Mouse (Mus musculus) regulatory T cell (primary cell): ENCODE results near the gene Sptbn2.

Source experiments
- in situ Hi-C: fragments of 300-600 bp; cut with MboI, MseI; formaldehyde crosslinking; loops from one replicate; pipeline ENCODE4 v1.15.1; 2025; ENCODE audit warnings: high pct_unique_total_duplicates

The Sptbn2 gene

DNA sequence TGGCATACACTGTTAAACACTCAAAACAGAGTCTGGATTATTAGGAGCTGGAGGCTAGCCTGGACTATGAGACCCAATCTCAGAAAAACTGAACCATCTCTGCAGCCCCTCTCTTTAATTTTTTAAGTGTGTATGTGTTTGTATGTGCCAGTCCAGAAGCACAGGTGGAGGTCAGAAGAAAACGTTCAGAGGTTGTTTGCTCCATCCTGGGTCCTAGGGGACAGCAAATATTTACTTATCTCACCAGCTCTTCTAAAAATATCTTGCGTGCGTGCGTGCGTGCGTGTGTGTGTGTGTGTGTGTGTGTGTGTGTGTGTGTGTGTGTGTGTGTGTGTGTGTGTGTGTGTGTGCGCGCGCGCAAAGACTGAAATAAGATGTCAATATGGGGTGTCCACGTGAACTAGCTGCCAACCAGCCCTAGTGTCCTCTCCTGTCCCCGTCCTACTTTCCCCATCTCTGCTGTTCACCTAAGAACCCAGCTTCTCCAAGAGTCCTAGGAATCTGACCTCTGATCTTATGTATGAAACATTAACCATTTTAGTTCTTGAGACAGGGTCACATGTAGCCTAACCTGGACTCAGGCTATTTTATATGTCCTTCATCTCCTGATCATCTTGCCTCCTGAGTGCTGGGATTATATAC is 56.7 kb downstream of the Sptbn2 start:
- in situ Hi-C loops: no loop called here

GRCm38 (mm10) chr19:4772785-4773184 is 61.8 kb downstream of the Sptbn2 start:
- in situ Hi-C loops: no loop called here

- in situ Hi-C loops: no loop called here
These were observed 71.9 kb downstream of the Sptbn2 start for GRCm38 (mm10) chr19:4782891-4783290.

DNA sequence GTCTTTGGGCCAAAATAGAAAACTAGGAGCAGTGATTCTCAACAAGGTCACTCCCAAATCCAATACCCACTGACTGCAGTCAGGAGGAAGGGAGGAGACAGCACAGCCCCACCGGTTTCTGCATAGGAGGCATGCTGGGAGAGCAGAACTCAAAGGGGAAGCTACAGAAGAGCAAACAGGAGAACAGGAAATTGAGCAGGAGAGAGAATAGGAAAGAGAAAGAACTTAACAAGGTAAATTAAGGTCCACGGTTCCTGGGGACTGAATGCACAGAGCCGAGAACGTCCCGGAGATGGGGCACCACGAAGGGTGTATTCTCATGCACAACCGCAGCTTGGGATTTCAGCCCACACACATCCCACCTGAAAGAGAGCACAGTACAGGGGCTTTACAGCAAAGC is 74.2 kb downstream of the Sptbn2 start:
- in situ Hi-C loops: no loop called here

DNA sequence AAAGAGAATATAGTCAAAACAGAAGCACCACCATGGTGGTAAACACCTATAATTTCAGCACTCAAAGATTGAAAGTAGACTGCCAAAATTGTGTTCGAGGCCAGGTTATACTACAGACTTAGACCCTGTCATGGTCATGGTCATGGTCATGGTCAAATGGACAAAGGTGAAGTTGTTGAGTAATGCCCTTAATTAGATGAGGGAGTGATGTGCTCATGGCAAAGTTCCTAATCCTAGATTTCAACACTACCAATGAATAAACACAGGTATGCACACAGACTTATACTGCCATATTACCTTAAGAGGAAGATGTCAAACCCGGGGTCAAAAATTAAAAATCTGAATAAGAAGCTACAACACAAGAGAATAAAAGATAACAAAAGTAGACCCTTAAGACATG is 75.3 kb downstream of the Sptbn2 start:
- in situ Hi-C loops: no loop called here

GRCm38 (mm10) chr19:4793281-4793830 is 82.4 kb downstream of the Sptbn2 start:
- in situ Hi-C loops: loop anchor here (5.0 kb wide), 1 partner anchor 36 kb away; the partner anchor contains the start of gene Rbm4b

DNA sequence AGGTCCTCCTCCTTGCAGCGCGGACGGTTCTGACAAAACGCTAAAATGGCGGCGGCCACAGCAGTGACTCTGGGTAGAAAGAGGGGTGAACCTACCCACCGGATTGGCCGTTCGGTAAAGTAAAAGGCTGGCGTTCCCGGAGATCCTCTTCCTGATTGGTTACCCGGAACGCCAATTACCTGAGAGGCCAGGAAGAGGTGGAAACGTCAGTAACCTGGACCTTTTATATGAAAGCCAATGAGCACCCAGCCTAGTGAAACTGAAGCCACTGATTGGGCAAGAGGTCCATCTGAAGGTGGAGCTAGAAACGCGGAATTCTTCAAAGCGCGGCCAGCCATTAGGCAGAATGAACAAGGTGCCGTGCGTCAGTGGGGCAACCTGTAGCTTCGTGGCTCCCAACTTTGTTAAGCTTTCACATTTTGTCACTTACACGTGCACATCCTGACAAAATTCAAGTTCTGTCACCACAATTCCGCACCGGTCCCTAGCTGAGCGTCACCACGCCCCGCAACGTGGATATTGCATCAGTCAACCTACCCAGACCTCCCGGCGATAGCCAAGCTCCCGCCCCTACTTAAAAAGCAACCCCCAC is 83.0 kb downstream of the Sptbn2 start, which contains the start of gene Rbm4:
Gene Rbm4 (minus strand): TSS at position 71 of the 592 bp plus-strand sequence.
- in situ Hi-C loops: loop anchor here (5.0 kb wide), 1 partner anchor 37 kb away; the partner anchor contains the start of gene Rbm4b

DNA sequence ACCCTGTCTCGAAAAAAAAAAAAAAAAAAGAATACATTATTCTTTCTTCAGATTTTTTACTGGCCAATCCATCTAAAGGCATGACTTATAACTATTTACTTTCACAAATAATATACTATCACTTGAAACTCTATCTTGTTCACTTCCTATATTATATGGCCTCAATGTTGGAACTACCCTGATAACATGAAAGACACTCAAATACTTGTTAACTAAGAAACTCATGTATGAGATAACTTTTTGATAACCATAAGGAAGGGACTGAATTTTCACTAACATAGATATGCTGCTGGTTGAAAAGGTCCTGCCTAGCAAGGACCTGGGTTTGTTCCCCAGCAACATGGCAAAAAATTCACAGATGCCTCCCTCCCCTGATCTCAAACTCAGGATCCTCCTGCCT is 85.0 kb downstream of the Sptbn2 start:
- in situ Hi-C loops: no loop called here

DNA sequence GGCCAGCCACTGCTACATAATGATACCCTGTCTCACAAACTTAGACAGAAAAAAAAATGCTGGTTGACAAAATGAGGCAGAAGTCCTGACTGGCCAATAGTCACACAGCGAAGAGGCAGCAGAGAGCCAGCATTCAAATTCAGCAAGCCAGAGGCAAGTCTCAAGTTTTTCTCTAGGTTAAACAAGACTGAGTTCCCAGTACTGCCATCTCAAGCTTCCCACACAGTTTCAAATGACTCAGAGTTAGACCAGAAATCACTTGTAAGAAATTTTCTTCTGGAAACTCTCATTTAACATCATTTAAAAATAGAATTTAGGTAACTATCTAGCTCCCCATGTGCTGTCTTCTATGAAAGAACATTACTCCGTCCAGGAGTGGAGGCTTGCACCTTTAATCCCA is 86.9 kb downstream of the Sptbn2 start:
- in situ Hi-C loops: no loop called here

DNA sequence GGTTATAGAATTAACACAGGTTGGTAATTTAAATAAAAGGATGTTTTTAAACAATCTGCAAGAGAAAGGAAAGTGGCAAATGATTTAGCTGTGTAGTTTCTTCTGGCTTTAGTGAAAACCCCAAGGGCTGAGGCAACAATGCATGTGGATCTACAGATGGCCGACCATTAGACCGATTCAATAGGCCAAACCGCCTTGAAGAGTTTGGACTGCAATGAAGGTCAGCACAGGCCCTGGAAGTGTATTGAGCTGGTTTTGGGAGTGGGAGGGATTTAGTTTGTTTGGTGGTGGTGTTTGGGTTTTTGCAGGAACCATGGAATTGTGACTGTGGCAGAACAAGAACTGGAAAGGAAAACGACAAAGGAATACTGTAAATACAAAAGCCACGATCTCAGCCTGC is 88.1 kb downstream of the Sptbn2 start:
- in situ Hi-C loops: no loop called here
